Mouse (Mus musculus) erythroblast, embryonic 14.5 days (primary cell): ENCODE data around the gene Ap1ar.

Source experiments
- GATA1 ChIP-seq: IDR thresholded peaks from 2 replicates; pipeline ENCODE4 v1.6.1; 2012; ENCODE audit warnings: low read length, inconsistent platforms, mixed read lengths
- TAL1 ChIP-seq: IDR thresholded peaks from 3 replicates; pipeline ENCODE4 v1.6.1; 2012; ENCODE audit warnings: low read length, inconsistent platforms, mixed read lengths

DNA sequence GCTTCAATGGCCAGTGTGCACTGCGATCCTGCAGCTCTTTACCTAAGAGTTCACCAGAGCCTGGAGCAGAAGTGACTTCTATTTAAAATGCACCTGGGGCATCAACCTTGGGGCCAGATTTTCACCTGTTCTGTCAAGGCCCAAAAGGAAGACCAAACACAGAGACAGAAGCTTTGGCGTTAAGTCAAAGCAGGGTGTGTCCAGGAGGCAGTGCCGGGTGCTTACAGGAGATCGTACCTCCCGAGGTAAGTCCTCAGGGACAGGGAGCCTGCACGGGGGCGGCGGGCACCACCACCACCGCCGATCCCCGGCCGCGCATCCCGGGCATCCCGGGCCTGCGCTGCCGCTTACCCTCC is 547 bp downstream of the Ap1ar start:
- TF ChIP-seq GATA1 (no peak), TAL1 (no peak)
